Mouse (Mus musculus) hindbrain, embryonic 11.5 days (tissue): Measurements from ENCODE around the gene Pygo2. TPM values are rescaled to one million over a fixed set of nuclear protein-coding genes. Genes with fewer than 3 reads are reported as not detected.

Source experiments
- ATAC-seq: fragments of 200-750 bp; cut with Nextera tagmentation; 2 replicates; pipeline ENCODE4 v1.8.0; 2017; ENCODE audit warnings: mild to moderate bottlenecking, moderate TSS enrichment, moderate library complexity; ENCODE audit not compliant: low FRiP score
- DNase-seq: peaks from one replicate; pipeline ENCODE4 v3.0.0-alpha.2; 2015; ENCODE audit warnings: low spot score
- H3K27ac ChIP-seq: fragments of 300-500 bp; sonication (generic); 2 replicates; pipeline ENCODE4 v1.5.1; 2014; ENCODE audit warnings: mild to moderate bottlenecking, low read depth, low read length
- H3K27me3 ChIP-seq: fragments of 300-500 bp; sonication (generic); 2 replicates; pipeline ENCODE4 v1.6.1; 2014; ENCODE audit warnings: mild to moderate bottlenecking, low read length, moderate library complexity, mixed read lengths; ENCODE audit not compliant: control insufficient read depth, insufficient read depth
- H3K36me3 ChIP-seq: fragments of 300-500 bp; sonication (generic); 2 replicates; pipeline ENCODE4 v1.6.1; 2014; ENCODE audit warnings: mild to moderate bottlenecking, low read length, moderate library complexity, mixed read lengths; ENCODE audit not compliant: control insufficient read depth, insufficient read depth
- H3K4me1 ChIP-seq: fragments of 300-500 bp; sonication (generic); replicated peaks from 2 replicates; pipeline ENCODE4 v1.6.1; 2014; ENCODE audit warnings: low read length, mixed read lengths; ENCODE audit not compliant: control insufficient read depth, insufficient read depth
- H3K4me2 ChIP-seq: fragments of 300-500 bp; sonication (generic); replicated peaks from 2 replicates; pipeline ENCODE4 v1.6.1; 2014; ENCODE audit warnings: mild to moderate bottlenecking, low read depth, low read length
- H3K4me3 ChIP-seq: fragments of 300-500 bp; sonication (generic); 2 replicates; pipeline ENCODE4 v1.5.1; 2014; ENCODE audit warnings: low read depth, low read length
- H3K9ac ChIP-seq: fragments of 300-500 bp; sonication (generic); 2 replicates; pipeline ENCODE4 v1.6.1; 2014; ENCODE audit warnings: low read depth, low read length
- H3K9me3 ChIP-seq: fragments of 300-500 bp; sonication (generic); 2 replicates; pipeline ENCODE4 v1.6.1; 2016; ENCODE audit warnings: low read length; ENCODE audit not compliant: control insufficient read depth
- WGBS: fragments of 180-500 bp; shearing (Covaris S2); extraction: QIAGEN DNeasy Blood & Tissue Kit; methylation state at CpG from one replicate; pipeline ENCODE4 v1.1.7; 2014; 5-methylcytosine and 5-hydroxymethylcytosine counted together
- polyA plus RNA-seq: library from polyadenylated mRNA; unstranded; fragments of >200 nt; fragmentation: Nextera tagmentation; extraction: Ambion mirVana; gene quantifications from 2 replicates; pipeline ENCODE4 v1.2.1, GENCODE M21; 2014

The Pygo2 gene
- polyA plus RNA-seq, 1 experiment from 2014 or later = 45.0 TPM

GRCm38 (mm10) chr3:89435041-89435440 is 5.0 kb downstream of the Pygo2 start:
- no peaks in the 10 kb centered on the region for H3K9me3 ChIP-seq
- H3K9ac ChIP-seq = no peak overlapping the region
- no peak overlapping the region for H3K27ac ChIP-seq
- no peak overlapping the region for H3K4me3 ChIP-seq
- no peak overlapping the region for H3K4me2 ChIP-seq
- H3K4me1 ChIP-seq = peaks cover 9% of the 10 kb centered on the region
- WGBS = 71% methylated on average over 7 of the region's 7 CpGs
- no peaks in the 10 kb centered on the region for H3K27me3 ChIP-seq
- H3K36me3 ChIP-seq = peaks cover 7% of the 10 kb centered on the region; the same call in 1 of the 2 replicates
- DNase-seq (no peak), ATAC-seq (no peak)

- H3K36me3 ChIP-seq = peaks cover 7% of the 10 kb centered on the region; the same call in 1 of the 2 replicates
- ATAC-seq (peak; percentile 82), DNase-seq (peak; percentile 78)
- H3K4me1 ChIP-seq = peaks cover 7% of the 10 kb centered on the region
- H3K9me3 ChIP-seq = no peaks in the 10 kb centered on the region
- peak within 1 kb of the TSS; percentile 30 for H3K4me3 ChIP-seq
- WGBS = 5% methylated on average over 16 of the region's 16 CpGs
- peak within 1 kb of the TSS; percentile 13; the same call in 1 of the 2 replicates for H3K9ac ChIP-seq
- H3K4me2 ChIP-seq = peak within 1 kb of the TSS; percentile 32
- H3K27me3 ChIP-seq = no peaks in the 10 kb centered on the region
- no peak within 1 kb of the TSS for H3K27ac ChIP-seq
These were observed 6.4 kb downstream of the Pygo2 start, which contains the start of gene Pbxip1 for GRCm38 (mm10) chr3:89436176-89437113. TSS of gene Pbxip1 (plus strand) at chr3:89436706.

DNA sequence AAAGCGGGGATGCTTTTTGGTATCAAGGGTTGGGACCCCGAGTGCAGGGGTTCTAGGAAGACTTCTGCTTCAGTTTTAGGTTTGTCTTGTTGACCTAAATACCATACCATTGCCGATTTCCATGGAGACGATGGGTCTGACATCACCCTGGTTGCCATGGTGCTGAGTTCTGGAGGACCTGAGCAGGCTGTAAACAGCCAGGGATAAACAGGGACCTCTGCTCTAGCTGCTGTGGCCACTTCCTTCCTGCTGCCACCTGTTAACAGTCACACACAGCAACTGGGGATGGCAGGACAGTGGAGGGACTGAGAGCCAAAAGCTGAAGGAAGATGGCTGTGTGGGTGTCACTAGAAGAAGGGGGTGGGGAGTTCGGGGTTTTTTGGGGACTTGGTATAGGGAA is 7.3 kb downstream of the Pygo2 start:
- ATAC-seq (no peak), DNase-seq (peak; percentile 42)
- H3K9me3 ChIP-seq = no peaks in the 10 kb centered on the region
- H3K4me3 ChIP-seq = peak overlapping the region; percentile 30
- H3K27ac ChIP-seq = no peak overlapping the region
- H3K4me1 ChIP-seq = peaks cover 6% of the 10 kb centered on the region
- H3K36me3 ChIP-seq = peaks cover 7% of the 10 kb centered on the region; the same call in 1 of the 2 replicates
- no peaks in the 10 kb centered on the region for H3K27me3 ChIP-seq
- no peak overlapping the region; the same call in 1 of the 2 replicates for H3K9ac ChIP-seq
- peak overlapping the region; percentile 32 for H3K4me2 ChIP-seq
- WGBS = 28% methylated on average over 5 of the region's 5 CpGs

GRCm38 (mm10) chr3:89440691-89441090 is 10.7 kb downstream of the Pygo2 start:
- WGBS = 87% methylated on average over 2 of the region's 2 CpGs
- H3K36me3 ChIP-seq = no peaks in the 10 kb centered on the region
- H3K9me3 ChIP-seq = no peaks in the 10 kb centered on the region
- no peak overlapping the region for H3K4me3 ChIP-seq
- H3K27ac ChIP-seq = no peak overlapping the region
- DNase-seq = no peak
- peaks cover 6% of the 10 kb centered on the region for H3K4me1 ChIP-seq
- no peaks in the 10 kb centered on the region for H3K27me3 ChIP-seq
- H3K4me2 ChIP-seq = no peak overlapping the region
- ATAC-seq = no peak
- no peak overlapping the region for H3K9ac ChIP-seq

- ATAC-seq (no peak), DNase-seq (no peak)
- no peaks in the 10 kb centered on the region for H3K27me3 ChIP-seq
- H3K9me3 ChIP-seq = no peaks in the 10 kb centered on the region
- no peak overlapping the region for H3K4me2 ChIP-seq
- no peak overlapping the region for H3K4me3 ChIP-seq
- 69% methylated on average over 13 of the region's 13 CpGs for WGBS
- no peak overlapping the region for H3K27ac ChIP-seq
- no peaks in the 10 kb centered on the region for H3K36me3 ChIP-seq
- no peak overlapping the region for H3K9ac ChIP-seq
- no peaks in the 10 kb centered on the region for H3K4me1 ChIP-seq
These were observed 18.9 kb downstream of the Pygo2 start for GRCm38 (mm10) chr3:89448720-89449537.

DNA sequence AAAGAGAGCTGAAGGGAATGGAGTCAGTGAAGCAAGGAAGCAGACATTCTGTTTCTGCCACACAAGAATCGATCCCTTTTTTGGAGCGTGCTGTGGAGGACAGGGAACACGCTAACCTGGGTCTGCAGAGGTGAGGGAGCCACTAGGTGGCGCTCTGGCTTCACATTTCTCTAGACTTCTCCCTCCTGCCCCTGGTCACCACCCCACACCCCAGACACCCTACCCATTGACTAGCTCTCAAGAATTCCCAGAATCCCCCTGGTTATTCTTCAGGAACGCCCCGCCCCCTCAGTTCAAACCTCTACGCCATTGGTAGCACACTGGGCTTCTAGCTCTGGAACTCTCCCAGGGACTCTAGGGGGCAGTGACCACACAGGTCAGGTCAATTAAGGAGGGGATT is 19.5 kb downstream of the Pygo2 start:
- ATAC-seq = peak; percentile 60; the same call in 1 of the 2 replicates
- peak; percentile 83 for DNase-seq
- no peaks in the 10 kb centered on the region for H3K27me3 ChIP-seq
- no peaks in the 10 kb centered on the region for H3K36me3 ChIP-seq
- WGBS = 38% methylated on average over 7 of the region's 7 CpGs
- no peaks in the 10 kb centered on the region for H3K4me1 ChIP-seq
- no peak overlapping the region for H3K9ac ChIP-seq
- H3K4me2 ChIP-seq = no peak overlapping the region
- H3K27ac ChIP-seq = no peak overlapping the region
- no peaks in the 10 kb centered on the region for H3K9me3 ChIP-seq
- no peak overlapping the region for H3K4me3 ChIP-seq

GRCm38 (mm10) chr3:89451916-89452315 is 21.9 kb downstream of the Pygo2 start:
- no peak overlapping the region for H3K4me2 ChIP-seq
- DNase-seq = no peak
- no peak overlapping the region for H3K27ac ChIP-seq
- H3K36me3 ChIP-seq = no peaks in the 10 kb centered on the region
- no peak overlapping the region for H3K9ac ChIP-seq
- no peaks in the 10 kb centered on the region for H3K9me3 ChIP-seq
- 0 out of 2 replicates have a peak, but pooled peaks cover 2% of the 10 kb centered on the region for H3K4me1 ChIP-seq
- no peak for ATAC-seq
- H3K4me3 ChIP-seq = no peak overlapping the region
- H3K27me3 ChIP-seq = no peaks in the 10 kb centered on the region
- WGBS = 88% methylated on average over 1 of the region's 1 CpGs

DNA sequence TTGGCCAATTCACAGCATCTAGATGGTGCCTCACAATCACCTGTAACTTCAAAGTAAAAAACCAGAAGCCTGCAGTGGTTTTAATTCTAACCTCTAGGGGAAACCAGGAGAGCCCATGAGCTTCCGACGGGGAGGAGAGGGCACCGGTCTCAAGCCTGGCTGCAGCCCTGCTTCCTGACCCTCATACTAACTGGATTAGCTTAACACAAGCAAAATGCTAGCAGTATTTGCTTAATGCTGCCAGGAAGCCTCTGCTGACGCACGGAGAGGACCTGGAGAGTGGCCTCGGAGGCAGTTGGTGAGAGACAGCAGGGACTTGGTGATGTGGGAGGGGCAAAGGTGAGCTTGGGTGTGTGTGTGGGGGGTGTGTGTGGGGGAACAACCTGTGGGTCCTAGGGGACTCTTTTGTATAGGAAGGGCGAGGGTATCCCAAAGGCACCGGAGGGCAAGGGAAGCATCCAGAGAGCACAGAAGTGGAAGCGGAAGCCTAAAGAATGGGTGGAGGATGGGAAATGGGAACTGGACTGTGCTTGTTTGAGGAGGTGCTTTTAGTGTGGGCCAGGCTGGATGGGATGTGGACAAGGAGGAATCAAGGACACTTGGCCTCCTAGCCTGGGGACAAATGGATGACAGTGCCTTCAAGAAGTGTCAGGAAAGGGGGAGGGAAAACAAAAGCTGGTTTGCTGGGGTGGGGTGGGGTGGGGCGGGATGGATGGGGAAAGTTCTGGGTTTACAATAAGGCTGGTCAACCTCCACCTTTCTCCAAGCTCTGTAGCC is 24.6 kb downstream of the Pygo2 start, which contains the start of gene Pmvk:
Pmvk (plus strand) TSS at position 141 of the 777 bp plus-strand sequence.
- 68% methylated on average over 10 of the region's 10 CpGs for WGBS
- no peak for ATAC-seq

More for the DNA sequence above, 24.6 kb downstream of the Pygo2 start, which contains the start of gene Pmvk:
- H3K27me3 ChIP-seq = no peaks in the 10 kb centered on the region
- DNase-seq = no peak
- no peak within 1 kb of the TSS for H3K4me3 ChIP-seq
- H3K36me3 ChIP-seq = no peaks in the 10 kb centered on the region
- no peak within 1 kb of the TSS for H3K4me2 ChIP-seq
- H3K9ac ChIP-seq = no peak within 1 kb of the TSS
- 0 out of 2 replicates have a peak, but pooled peaks cover 3% of the 10 kb centered on the region for H3K4me1 ChIP-seq
- H3K27ac ChIP-seq = no peak within 1 kb of the TSS
- no peaks in the 10 kb centered on the region for H3K9me3 ChIP-seq
